Mouse (Mus musculus): ENCODE data around the gene Ptch1. TPM values are rescaled to one million over a fixed set of nuclear protein-coding genes. Genes with fewer than 3 reads are reported as not detected.

Gene Ptch1
- polyA plus RNA-seq, 1 experiment: 9.9 TPM

- no peak for DNase-seq (ENCODE audit: low read depth, low spot score)
- 73% methylated on average over 6 of the region's 6 CpGs for WGBS
Measured at GRCm38 (mm10) chr13:63512411-63512810, 61.0 kb downstream of the Ptch1 start.

DNA sequence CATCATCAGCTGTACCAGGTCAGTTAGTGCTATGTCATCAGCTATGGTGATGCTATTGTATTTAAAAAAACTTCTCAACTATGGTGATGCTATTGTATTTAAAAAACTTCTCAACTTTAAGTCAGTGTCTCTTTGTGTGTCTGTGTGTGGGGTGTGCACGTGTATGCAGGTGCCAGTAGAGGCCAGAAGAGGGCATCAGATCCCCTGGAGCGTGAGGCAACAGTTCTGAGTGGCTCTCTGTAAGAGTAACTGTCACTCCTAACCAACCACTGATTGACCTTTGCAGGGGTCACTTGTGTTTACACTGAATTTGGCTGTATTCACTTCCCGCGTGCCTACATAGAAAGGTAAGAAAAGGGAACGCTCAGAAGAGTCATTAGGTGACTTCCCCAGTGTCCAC is 65.6 kb downstream of the Ptch1 start:
- WGBS: 76% methylated on average over 5 of the region's 5 CpGs
- DNase-seq (ENCODE audit: low read depth, low spot score): no peak

- no peak for DNase-seq (ENCODE audit: low read depth, low spot score)
- WGBS: 82% methylated on average over 6 of the region's 6 CpGs
Measured at GRCm38 (mm10) chr13:63507001-63507556, 66.3 kb downstream of the Ptch1 start.

GRCm38 (mm10) chr13:63506364-63506763 is 67.0 kb downstream of the Ptch1 start:
- DNase-seq (ENCODE audit: low read depth, low spot score): no peak
- 12% methylated on average over 1 of the region's 1 CpGs for WGBS

GRCm38 (mm10) chr13:63502391-63502790 is 71.0 kb downstream of the Ptch1 start:
- WGBS: 88% methylated on average over 2 of the region's 2 CpGs
- no peak for DNase-seq (ENCODE audit: low read depth, low spot score)

- DNase-seq (ENCODE audit: low read depth, low spot score): no peak
- 63% methylated on average over 2 of the region's 2 CpGs for WGBS
Measured at GRCm38 (mm10) chr13:63499489-63499888, 73.9 kb downstream of the Ptch1 start.

DNA sequence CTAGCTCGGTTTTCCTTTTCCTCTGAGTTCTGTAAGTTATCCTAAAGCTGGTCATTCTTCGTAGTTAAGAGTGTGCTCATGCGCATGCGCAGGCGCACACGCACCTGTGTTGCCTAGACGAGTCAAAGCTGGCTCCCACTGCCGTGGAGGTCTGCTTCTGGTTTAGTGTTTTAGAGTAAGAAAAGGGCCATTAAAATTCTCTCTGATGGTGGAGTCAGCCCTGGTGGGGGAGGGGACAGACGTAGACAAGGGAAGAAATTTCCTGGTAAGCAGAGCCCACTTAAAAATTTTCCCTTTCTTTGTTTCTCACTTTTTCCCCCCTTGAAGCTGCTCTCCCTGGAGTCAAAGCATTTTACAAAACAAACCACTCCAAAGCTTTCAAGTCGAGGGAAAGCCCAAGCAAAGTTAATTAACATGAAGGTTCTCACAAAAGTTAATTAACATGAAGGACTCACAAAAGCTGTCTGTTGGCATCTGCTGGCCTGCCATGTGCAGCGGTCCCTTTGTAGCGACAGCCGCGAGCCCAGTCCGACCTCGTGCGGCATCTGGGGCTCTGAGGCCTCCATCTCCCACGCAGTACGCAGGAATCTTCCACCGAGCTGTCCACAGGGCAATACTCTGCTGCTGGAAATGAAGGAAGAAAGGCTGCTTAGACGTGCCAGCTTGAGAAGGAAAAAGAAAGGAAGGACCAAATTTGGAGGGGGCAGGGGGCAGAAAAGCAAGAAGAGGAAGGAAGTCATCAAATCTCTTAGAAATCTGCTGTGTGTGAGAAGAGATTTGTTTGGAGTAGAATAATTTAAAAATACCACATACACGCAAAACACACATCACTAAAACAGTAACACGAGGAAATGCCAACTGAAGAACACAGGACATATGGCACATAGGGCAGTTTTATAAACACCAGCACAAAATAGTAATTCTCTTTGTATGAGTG is 76.5 kb downstream of the Ptch1 start, which contains the start of gene Fancc:
Fancc (minus strand) TSS at position 633 of the 937 bp plus-strand sequence.
- DNase-seq (ENCODE audit: low read depth, low spot score): no peak

DNA sequence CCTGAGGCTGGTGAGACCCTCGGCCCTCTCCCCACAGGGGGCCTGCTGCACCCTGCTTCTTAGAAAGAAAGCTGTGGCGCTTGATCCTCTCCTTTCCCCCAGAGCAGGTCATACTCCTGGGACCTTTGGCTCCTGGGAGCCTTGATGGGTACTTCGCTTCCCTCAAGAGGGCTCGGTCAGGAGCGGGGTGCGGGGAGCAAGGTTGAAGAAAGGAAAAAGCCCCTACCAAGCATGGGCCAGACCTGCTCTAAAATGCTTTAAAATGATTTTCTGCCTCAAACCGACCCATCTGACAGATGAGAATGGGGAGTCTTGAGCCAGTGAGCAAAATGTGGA is 85.7 kb downstream of the Ptch1 start:
- no peak for DNase-seq (ENCODE audit: low read depth, low spot score)
- 79% methylated on average over 7 of the region's 7 CpGs for WGBS

More for the DNA sequence above, 76.5 kb downstream of the Ptch1 start, which contains the start of gene Fancc:
- 48% methylated on average over 23 of the region's 23 CpGs for WGBS

- no peak for DNase-seq (ENCODE audit: low read depth, low spot score)
- WGBS: 57% methylated on average over 18 of the region's 18 CpGs
Measured at GRCm38 (mm10) chr13:63486791-63487706, 86.3 kb downstream of the Ptch1 start.

DNA sequence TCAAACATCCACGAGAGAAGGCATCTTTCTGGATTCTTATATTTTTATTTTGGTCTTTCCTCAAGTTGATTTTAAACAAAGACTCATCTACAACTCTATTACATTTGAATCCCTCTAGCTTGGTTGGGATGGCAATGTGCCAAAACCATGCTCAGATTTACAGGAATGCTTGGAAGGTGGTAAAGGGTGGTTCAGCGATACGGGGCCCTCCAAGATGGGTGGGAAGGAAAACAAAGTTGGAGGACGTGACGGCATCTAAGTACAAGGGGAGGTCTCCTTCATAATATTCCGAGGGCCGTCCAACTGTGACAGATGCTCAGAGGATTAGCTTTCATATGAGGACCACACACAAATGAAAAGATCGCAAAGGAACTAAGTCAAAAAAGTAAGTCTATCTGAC is 98.0 kb downstream of the Ptch1 start:
- 63% methylated on average over 8 of the region's 8 CpGs for WGBS
- no peak for DNase-seq (ENCODE audit: low read depth, low spot score)

Other genes starting within 250 kb of the Ptch1 start
- 4.7 and 6.2 TPM in 2 replicates for gene Fancc, start 76.3 kb downstream of the Ptch1 start, polyA plus RNA-seq (2012; rRNA removed)
- gene Ercc6l2, start 241.6 kb upstream of the Ptch1 start, polyA plus RNA-seq (2012; rRNA removed): 2.0 and 3.8 TPM in 2 replicates

Measured in large intestine, adult 2 months (tissue).